Mouse (Mus musculus): ENCODE measurements around the gene Mdm4.

- TF ChIP-seq CTCF (IDR thresholded peaks at IDR 0.05; ENCODE audit: borderline replicate concordance, control insufficient read depth, extremely low read depth, insufficient read depth, low read length, poor library complexity): no peak
- TF ChIP-seq POLR2A (IDR thresholded peaks at IDR 0.05; ENCODE audit: control insufficient read depth, extremely low read depth, insufficient read depth, low read length, poor library complexity): no peak
Measured at GRCm38 (mm10) chr1:132930291-132930690, 100.1 kb downstream of the Mdm4 start.

All from thymus, adult 2 months (tissue).